Mouse (Mus musculus): ENCODE data around the gene Gpr108.

Gpr108 gene

GRCm38 (mm10) chr17:57243650-57244370, 4.4 kb downstream of the Gpr108 start:
- no peak for DNase-seq

DNA sequence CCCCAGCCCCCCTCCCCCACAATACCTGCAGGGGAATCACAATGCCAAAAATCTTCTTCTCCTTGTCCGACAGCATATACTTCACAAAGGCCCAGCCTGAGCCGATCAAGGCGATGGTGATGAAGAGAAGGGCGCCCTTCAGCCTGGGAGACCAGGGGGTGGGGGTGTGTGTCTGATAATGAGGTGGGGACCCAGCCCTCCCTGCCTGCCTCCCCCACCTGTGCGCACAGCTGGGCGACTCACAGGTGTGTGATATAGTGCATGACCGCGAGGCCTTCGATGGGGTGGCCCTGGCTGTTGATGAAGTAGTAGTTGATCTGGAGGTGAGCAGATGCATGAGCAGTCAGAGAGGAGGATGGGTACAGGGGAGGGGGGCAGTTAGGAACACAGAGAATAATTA, 11.1 kb downstream of the Gpr108 start:
- no peak for DNase-seq

GRCm38 (mm10) chr17:57235803-57236202, 12.4 kb downstream of the Gpr108 start:
- DNase-seq: no peak

- DNase-seq: no peak
These were observed 13.9 kb downstream of the Gpr108 start for GRCm38 (mm10) chr17:57234254-57234928.

- no peak for DNase-seq
These were observed 15.2 kb downstream of the Gpr108 start for GRCm38 (mm10) chr17:57233038-57233437.

- DNase-seq: no peak
These were observed 16.0 kb downstream of the Gpr108 start for GRCm38 (mm10) chr17:57232200-57232599.

- DNase-seq: no peak
These were observed 16.9 kb downstream of the Gpr108 start for GRCm38 (mm10) chr17:57231321-57231771.

GRCm38 (mm10) chr17:57230728-57231125, 17.5 kb downstream of the Gpr108 start:
- no peak for DNase-seq

- peak in 1 of 2 experiments; percentile 21 for DNase-seq
These were observed 18.2 kb downstream of the Gpr108 start for GRCm38 (mm10) chr17:57229851-57230727.

DNA sequence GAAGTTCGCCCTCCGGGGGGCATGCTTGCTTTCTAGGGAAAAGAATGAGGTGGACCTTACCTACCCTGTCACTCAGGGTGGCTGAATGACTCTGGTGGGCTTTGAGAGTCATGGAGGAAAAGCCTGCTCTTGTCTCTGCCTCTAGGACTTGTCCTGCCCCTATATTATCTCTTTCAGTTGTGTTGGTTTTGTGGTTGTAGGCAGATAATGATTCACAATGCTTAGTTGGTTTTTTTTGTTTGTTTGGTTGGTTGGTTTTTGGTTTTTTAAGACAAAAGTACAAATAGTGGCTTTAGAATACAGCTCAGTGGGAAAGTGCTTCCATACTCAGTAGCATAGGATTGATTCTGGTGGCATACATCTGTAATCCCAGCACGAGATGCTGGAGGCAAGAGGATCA, 19.4 kb downstream of the Gpr108 start:
- DNase-seq: no peak

- DNase-seq: no peak
These were observed 20.2 kb downstream of the Gpr108 start, which contains the start of gene C3 for GRCm38 (mm10) chr17:57228014-57228413. C3 (minus strand) TSS chr17:57228136.

DNA sequence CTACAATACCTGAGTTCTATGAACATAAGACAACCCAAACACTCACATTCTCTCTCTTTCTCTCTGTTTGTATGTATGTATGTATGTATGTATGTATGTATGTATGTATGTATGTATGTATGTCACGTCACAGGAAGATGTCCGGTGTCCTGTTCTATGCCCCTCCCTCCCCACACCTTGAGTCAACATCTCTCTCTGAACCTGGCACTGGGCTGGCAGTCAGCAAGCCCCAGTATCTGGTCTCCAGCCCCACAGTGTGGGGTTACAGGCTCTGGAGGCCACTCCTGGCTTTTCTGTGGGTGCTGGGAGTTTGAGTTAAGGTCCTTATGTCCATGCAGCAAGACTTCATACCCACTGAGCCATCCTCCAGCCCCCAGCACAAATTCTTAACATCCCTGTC, 20.8 kb downstream of the Gpr108 start:
- no peak for DNase-seq

DNA sequence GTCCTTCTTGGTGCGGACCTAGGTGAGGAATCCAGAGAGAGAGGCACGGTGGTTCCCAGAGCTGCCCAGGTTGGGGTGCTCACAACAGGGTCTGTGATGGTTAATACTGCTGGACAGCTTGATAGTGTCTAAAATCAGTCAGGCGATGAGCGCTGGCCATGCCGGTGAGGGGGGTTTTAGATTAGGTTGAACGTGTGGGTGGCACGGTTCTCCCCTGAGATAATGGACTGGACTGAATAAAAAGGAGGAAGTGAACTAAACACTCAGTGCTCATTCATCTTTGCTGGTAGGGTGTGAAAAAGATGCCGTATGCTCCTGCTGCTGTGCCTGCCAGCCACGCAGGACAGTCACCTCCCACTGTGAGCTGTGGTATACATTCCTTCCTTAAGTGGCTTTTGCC, 24.9 kb downstream of the Gpr108 start:
- DNase-seq: peak in 1 of 2 experiments; percentile 1

DNA sequence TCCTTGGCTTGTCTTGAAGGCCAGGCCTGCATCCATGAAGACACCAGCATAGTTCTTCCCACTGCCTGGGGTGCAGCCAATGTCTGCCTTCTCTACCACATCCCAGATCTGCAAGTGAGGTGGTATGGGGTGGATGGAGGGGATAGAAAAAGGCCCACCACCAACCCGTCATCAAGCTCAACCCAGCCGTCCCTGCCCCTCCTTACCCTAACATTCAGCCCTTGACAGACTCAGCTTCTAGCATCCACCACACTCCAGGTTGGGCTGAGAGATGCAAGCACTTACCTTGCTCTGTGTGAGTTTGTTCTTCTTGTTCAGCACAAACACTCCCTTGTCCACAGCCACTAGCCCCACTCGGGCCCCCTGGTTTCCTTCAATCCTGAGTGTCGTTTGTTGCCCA, 26.3 kb downstream of the Gpr108 start:
- peak in 1 of 2 experiments; percentile 1 for DNase-seq

DNA sequence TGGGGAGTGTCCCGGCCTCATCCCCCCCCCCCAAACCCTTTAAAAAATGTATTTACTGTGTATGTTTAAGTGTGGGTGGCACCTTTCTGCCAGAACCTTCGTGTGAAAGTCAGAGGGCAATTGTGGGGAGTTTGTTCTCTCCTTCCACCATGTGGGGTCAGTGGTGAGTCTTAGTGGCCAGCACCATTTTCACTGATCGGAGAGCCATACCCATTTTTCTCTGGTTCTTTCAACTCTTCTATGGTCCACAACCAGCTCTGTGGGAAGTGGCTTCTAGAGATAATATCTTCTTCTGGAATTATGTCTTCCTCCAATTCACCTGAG, 28.4 kb downstream of the Gpr108 start:
- DNase-seq: peak; percentile 5 to 38

DNA sequence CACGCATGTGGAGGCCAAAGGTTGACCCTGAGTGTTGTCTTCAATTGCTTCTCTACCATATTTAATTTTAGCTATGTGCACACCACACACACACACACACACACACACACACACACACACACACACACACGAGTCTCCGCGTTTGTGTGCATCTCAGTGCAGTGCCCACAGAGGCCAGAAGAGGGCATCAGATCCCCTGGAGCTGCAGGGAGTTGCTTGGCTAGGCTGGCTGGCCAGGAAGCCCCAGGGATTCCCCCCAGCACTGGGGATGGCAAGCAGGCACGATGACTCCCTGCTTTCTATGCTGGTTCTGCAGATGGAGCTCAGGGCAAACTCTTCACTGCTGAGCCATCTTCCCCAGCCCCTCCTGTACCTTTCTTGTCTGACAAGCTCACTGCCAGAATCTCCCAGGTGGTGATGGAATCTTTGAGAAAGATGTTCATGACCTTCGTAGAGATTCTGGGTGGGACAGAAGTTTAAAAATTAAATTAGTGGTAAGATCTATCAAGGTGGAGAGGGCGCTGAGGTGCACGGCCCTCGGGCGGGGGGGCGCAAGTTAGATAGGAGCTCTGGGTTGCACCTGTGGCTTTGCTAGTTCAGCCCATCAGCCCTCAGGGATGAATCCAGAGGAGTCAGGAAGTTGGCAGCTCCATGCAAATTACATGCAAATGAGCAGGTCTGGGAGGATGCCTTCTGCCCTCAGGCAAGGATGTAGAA, 28.9 kb downstream of the Gpr108 start:
- DNase-seq: peak; percentile 65 to 84

DNA sequence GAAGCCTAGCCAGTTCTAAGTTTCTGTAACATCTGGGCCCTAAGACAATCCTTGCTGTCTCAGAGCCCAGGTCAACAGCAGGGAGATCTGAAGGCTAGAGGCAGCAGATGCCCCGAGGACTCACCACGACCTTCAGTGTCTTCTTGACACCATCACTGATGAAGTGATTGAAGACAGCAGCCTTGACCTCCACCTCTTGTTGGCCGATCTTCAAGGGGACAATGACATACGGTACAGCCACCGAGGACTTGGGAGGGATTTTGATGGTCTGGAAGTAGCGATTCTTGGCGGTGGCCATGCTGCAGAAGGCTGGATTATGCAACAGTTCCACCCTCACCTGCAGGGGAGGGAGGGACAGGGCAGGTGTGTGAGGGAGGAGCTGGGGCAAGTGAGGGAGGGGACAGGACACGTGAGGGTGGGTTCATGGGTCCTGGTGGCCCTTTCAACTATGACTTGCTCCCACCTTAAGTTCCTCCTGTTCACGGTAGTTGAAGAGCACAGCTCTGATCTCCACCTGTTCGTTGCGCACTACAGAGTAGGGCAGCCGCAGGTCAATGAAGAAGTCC, 29.8 kb downstream of the Gpr108 start:
- DNase-seq: peak in 1 of 2 experiments; percentile 3

- no peak for DNase-seq
These were observed 33.4 kb downstream of the Gpr108 start for GRCm38 (mm10) chr17:57214676-57215387.

DNA sequence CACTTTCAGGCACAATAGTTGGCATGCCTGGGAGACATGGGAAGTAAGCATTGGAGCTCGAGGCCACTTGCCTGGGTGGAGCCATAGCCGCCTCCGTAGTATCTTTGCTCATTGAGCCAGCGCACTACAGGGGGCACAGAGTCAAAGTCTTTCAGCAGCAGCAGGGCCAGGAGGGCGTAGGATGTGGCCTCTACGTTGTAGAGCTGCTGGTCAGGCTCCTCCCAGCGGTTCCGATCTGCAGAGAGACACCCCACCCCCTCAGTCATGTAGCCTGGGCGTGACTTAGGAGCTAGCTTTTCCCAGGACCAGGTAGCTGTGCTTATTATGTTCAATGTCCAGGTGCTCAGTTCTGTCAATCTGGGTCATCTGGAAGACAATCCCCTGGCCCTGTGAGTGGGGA, 36.7 kb downstream of the Gpr108 start:
- DNase-seq: no peak

GRCm38 (mm10) chr17:57209330-57209729, 38.9 kb downstream of the Gpr108 start:
- peak in 1 of 2 experiments; percentile 21 for DNase-seq

DNA sequence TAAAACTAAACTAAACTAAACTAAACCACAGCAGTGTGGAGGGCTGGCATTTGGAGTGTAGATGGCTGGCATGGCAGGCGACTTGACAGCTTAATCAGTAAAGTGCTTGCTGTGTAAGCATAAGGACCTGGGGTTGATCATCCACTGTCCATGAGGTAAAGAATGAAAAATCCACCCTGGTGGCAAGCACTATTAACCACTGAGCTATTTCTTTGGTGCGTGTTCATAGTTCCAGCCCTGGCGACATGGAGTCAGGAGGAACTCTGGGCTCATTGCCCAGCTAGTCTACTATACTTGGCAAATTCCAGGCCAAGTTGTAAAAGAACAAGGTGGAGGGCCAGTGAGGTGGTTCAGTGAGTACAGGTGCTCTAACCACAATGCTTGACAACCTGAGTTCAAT, 40.3 kb downstream of the Gpr108 start:
- no peak for DNase-seq
